Mouse (Mus musculus): ENCODE measurements around the gene Zdhhc25. TPM values are rescaled to one million over a fixed set of nuclear protein-coding genes. Genes with fewer than 3 reads are reported as not detected.

Gene Zdhhc25
- polyA plus RNA-seq, 1 experiment from 2014 or later: not detected

GRCm38 (mm10) chr15:88603733-88604119, 3.6 kb downstream of the Zdhhc25 start:
- H3K4me3 ChIP-seq (replicated peaks): no peak overlapping the region
- H3K9me3 ChIP-seq (replicated peaks): no peaks in the 10 kb centered on the region
- H3K4me2 ChIP-seq (replicated peaks): no peak overlapping the region
- peak overlapping the region; percentile 60 for H3K27ac ChIP-seq (replicated peaks)
- H3K4me1 ChIP-seq: peaks cover 5% of the 10 kb centered on the region; the same call in 1 of the 2 replicates
- no peak for ATAC-seq (ENCODE audit: insufficient number of reproducible peaks, low FRiP score, low TSS enrichment, low read depth)
- H3K36me3 ChIP-seq: no peaks in the 10 kb centered on the region
- H3K27me3 ChIP-seq: no peaks in the 10 kb centered on the region
- H3K9ac ChIP-seq: no peak overlapping the region
- WGBS: 53% methylated on average over 1 of the region's 1 CpGs

- Histone ChIP-seq H3K9ac (no peak overlapping the region), H3K36me3 (no peaks in the 10 kb centered on the region), H3K4me2 (replicated peaks) (no peak overlapping the region), H3K9me3 (replicated peaks) (no peaks in the 10 kb centered on the region), H3K27ac (replicated peaks) (no peak overlapping the region), H3K4me1 (peaks cover 5% of the 10 kb centered on the region; the same call in 1 of the 2 replicates), H3K4me3 (replicated peaks) (no peak overlapping the region), H3K27me3 (no peaks in the 10 kb centered on the region)
- 83% methylated on average over 17 of the region's 17 CpGs for WGBS
- ATAC-seq (ENCODE audit: insufficient number of reproducible peaks, low FRiP score, low TSS enrichment, low read depth): no peak
Measured at GRCm38 (mm10) chr15:88604669-88605414, 4.7 kb downstream of the Zdhhc25 start.

- no peaks in the 10 kb centered on the region for H3K9me3 ChIP-seq (replicated peaks)
- H3K36me3 ChIP-seq: no peaks in the 10 kb centered on the region
- no peaks in the 10 kb centered on the region for H3K27me3 ChIP-seq
- H3K27ac ChIP-seq (replicated peaks): no peak overlapping the region
- no peak overlapping the region for H3K4me2 ChIP-seq (replicated peaks)
- H3K4me1 ChIP-seq: peaks cover 5% of the 10 kb centered on the region; the same call in 1 of the 2 replicates
- 77% methylated on average over 5 of the region's 5 CpGs for WGBS
- no peak for ATAC-seq (ENCODE audit: insufficient number of reproducible peaks, low FRiP score, low TSS enrichment, low read depth)
- no peak overlapping the region for H3K4me3 ChIP-seq (replicated peaks)
- no peak overlapping the region for H3K9ac ChIP-seq
Measured at GRCm38 (mm10) chr15:88605415-88605785, 5.3 kb downstream of the Zdhhc25 start.

GRCm38 (mm10) chr15:88617125-88617524, 17.0 kb downstream of the Zdhhc25 start:
- H3K27ac ChIP-seq (replicated peaks): no peak overlapping the region
- ATAC-seq (ENCODE audit: insufficient number of reproducible peaks, low FRiP score, low TSS enrichment, low read depth): no peak
- H3K4me1 ChIP-seq: no peaks in the 10 kb centered on the region
- H3K9ac ChIP-seq: no peak overlapping the region
- H3K4me3 ChIP-seq (replicated peaks): no peak overlapping the region
- WGBS: 72% methylated on average over 16 of the region's 16 CpGs
- no peaks in the 10 kb centered on the region for H3K27me3 ChIP-seq
- H3K9me3 ChIP-seq (replicated peaks): no peaks in the 10 kb centered on the region
- H3K36me3 ChIP-seq: no peaks in the 10 kb centered on the region
- H3K4me2 ChIP-seq (replicated peaks): no peak overlapping the region

- WGBS: 53% methylated on average over 17 of the region's 17 CpGs
- no peak for ATAC-seq (ENCODE audit: insufficient number of reproducible peaks, low FRiP score, low TSS enrichment, low read depth)
- Histone ChIP-seq H3K27me3 (no peaks in the 10 kb centered on the region), H3K4me3 (replicated peaks) (no peak overlapping the region), H3K4me2 (replicated peaks) (no peak overlapping the region), H3K9me3 (replicated peaks) (no peaks in the 10 kb centered on the region), H3K4me1 (no peaks in the 10 kb centered on the region), H3K9ac (no peak overlapping the region), H3K36me3 (no peaks in the 10 kb centered on the region), H3K27ac (replicated peaks) (no peak overlapping the region)
Measured at GRCm38 (mm10) chr15:88618008-88618773, 18.1 kb downstream of the Zdhhc25 start.

GRCm38 (mm10) chr15:88620017-88620416, 19.9 kb downstream of the Zdhhc25 start:
- Histone ChIP-seq H3K27me3 (no peaks in the 10 kb centered on the region), H3K4me2 (replicated peaks) (no peak overlapping the region), H3K9ac (no peak overlapping the region), H3K36me3 (no peaks in the 10 kb centered on the region), H3K27ac (replicated peaks) (no peak overlapping the region), H3K9me3 (replicated peaks) (no peaks in the 10 kb centered on the region), H3K4me3 (replicated peaks) (no peak overlapping the region), H3K4me1 (no peaks in the 10 kb centered on the region)
- 84% methylated on average over 2 of the region's 2 CpGs for WGBS
- ATAC-seq (ENCODE audit: insufficient number of reproducible peaks, low FRiP score, low TSS enrichment, low read depth): no peak

- no peak overlapping the region for H3K4me2 ChIP-seq (replicated peaks)
- no peaks in the 10 kb centered on the region for H3K9me3 ChIP-seq (replicated peaks)
- H3K36me3 ChIP-seq: no peaks in the 10 kb centered on the region
- H3K4me3 ChIP-seq (replicated peaks): no peak overlapping the region
- ATAC-seq (ENCODE audit: insufficient number of reproducible peaks, low FRiP score, low TSS enrichment, low read depth): no peak
- H3K27ac ChIP-seq (replicated peaks): no peak overlapping the region
- no peak overlapping the region for H3K9ac ChIP-seq
- 72% methylated on average over 2 of the region's 2 CpGs for WGBS
- no peaks in the 10 kb centered on the region for H3K27me3 ChIP-seq
- H3K4me1 ChIP-seq: no peaks in the 10 kb centered on the region
Measured at GRCm38 (mm10) chr15:88623891-88624290, 23.8 kb downstream of the Zdhhc25 start.

- Histone ChIP-seq H3K9ac (no peak overlapping the region), H3K27me3 (no peaks in the 10 kb centered on the region), H3K4me2 (replicated peaks) (no peak overlapping the region), H3K9me3 (replicated peaks) (no peaks in the 10 kb centered on the region), H3K4me1 (no peaks in the 10 kb centered on the region), H3K4me3 (replicated peaks) (no peak overlapping the region), H3K36me3 (no peaks in the 10 kb centered on the region), H3K27ac (replicated peaks) (no peak overlapping the region)
- WGBS: 68% methylated on average over 6 of the region's 6 CpGs
- no peak for ATAC-seq (ENCODE audit: insufficient number of reproducible peaks, low FRiP score, low TSS enrichment, low read depth)
Measured at GRCm38 (mm10) chr15:88624874-88625277, 24.8 kb downstream of the Zdhhc25 start.

- Histone ChIP-seq H3K27me3 (no peaks in the 10 kb centered on the region), H3K9me3 (replicated peaks) (no peaks in the 10 kb centered on the region), H3K4me3 (replicated peaks) (no peak overlapping the region), H3K4me1 (no peaks in the 10 kb centered on the region), H3K36me3 (no peaks in the 10 kb centered on the region), H3K4me2 (replicated peaks) (no peak overlapping the region), H3K9ac (no peak overlapping the region), H3K27ac (replicated peaks) (no peak overlapping the region)
- ATAC-seq (ENCODE audit: insufficient number of reproducible peaks, low FRiP score, low TSS enrichment, low read depth): no peak
- 73% methylated on average over 3 of the region's 3 CpGs for WGBS
Measured at GRCm38 (mm10) chr15:88625303-88626066, 25.4 kb downstream of the Zdhhc25 start.

GRCm38 (mm10) chr15:88626886-88627488, 26.9 kb downstream of the Zdhhc25 start:
- Histone ChIP-seq H3K4me3 (replicated peaks) (no peak overlapping the region), H3K4me1 (no peaks in the 10 kb centered on the region), H3K27me3 (no peaks in the 10 kb centered on the region), H3K27ac (replicated peaks) (no peak overlapping the region), H3K4me2 (replicated peaks) (no peak overlapping the region), H3K36me3 (no peaks in the 10 kb centered on the region), H3K9ac (no peak overlapping the region), H3K9me3 (replicated peaks) (no peaks in the 10 kb centered on the region)
- no peak for ATAC-seq (ENCODE audit: insufficient number of reproducible peaks, low FRiP score, low TSS enrichment, low read depth)
- WGBS: 79% methylated on average over 5 of the region's 5 CpGs

GRCm38 (mm10) chr15:88628801-88629356, 28.8 kb downstream of the Zdhhc25 start:
- no peaks in the 10 kb centered on the region for H3K36me3 ChIP-seq
- ATAC-seq (ENCODE audit: insufficient number of reproducible peaks, low FRiP score, low TSS enrichment, low read depth): no peak
- H3K4me1 ChIP-seq: no peaks in the 10 kb centered on the region
- no peak overlapping the region for H3K4me2 ChIP-seq (replicated peaks)
- H3K9me3 ChIP-seq (replicated peaks): no peaks in the 10 kb centered on the region
- no peak overlapping the region for H3K4me3 ChIP-seq (replicated peaks)
- H3K27me3 ChIP-seq: no peaks in the 10 kb centered on the region
- H3K9ac ChIP-seq: no peak overlapping the region
- WGBS: 59% methylated on average over 9 of the region's 9 CpGs
- H3K27ac ChIP-seq (replicated peaks): no peak overlapping the region

Measured in embryonic facial prominence, embryonic 15.5 days (tissue).